In the genomic region with DNA sequence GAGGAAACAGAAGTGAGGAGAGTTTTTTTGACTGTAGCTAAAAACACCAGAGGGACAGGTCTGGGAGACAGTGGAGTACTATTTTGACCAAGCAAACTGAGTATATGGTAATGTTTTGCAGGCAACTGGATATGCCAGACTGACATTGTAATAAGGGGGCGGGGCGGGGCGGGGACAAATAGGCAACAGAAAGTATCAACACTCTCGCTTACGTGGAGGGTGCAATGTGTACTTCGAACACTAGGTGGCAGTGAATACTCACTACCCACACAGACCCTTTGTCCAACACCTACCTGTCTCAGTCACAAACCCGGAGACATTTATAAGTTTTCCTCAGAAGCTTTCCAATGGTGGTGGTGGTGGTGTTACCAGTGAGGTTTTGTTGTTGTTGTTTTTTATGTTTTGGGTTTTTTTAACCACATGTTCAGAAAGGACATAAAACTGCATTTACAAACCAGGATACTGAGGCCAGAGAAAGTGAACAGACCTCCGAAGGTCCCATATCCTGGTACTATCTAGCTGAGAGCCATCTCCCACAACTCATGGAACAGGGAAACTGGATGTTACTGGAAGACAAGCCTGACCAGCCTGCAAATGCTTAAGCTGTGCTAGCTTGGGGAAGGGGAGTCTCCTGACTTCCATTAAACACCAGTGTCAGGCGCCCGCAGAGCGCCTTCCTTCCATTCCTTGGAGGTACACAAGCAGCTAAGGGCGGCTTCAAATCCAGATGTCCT, we compare ENCODE assay signal across 9 mouse cellular contexts.
DNase-seq lines count a peak whose midpoint lies in the region; ATAC-seq and TF ChIP-seq lines count a peak whose summit lies in the region.
"Had no signal": no experiment of that assay in that cellular context is flagged by ENCODE, and none has a peak within 500 bp of the region (broad histone marks: within the 10 kb centered on the region; RNA-seq: fewer than 3 reads in every experiment).

No protein-coding gene starts in this region.

- TF ChIP-seq CTCF in embryonic fibroblast, embryonic 13.5 days (IDR thresholded peaks at IDR 0.05; ENCODE audit: borderline replicate concordance, insufficient read depth, low read length): peak; percentile 57; the same call in 1 of the 2 replicates
- peak; percentile 47; the same call in 1 of the 2 replicates for TF ChIP-seq CTCF in testis, adult 2 months (IDR thresholded peaks at IDR 0.05; ENCODE audit: control insufficient read depth, insufficient read depth, insufficient replicate concordance, low read depth, low read length)

- TF ChIP-seq POLR2A in embryonic fibroblast, embryonic 13.5 days (IDR thresholded peaks at IDR 0.05; ENCODE audit: low read depth, low read length): no peak
- no peak for TF ChIP-seq POLR2A in testis, adult 2 months (IDR thresholded peaks at IDR 0.05; ENCODE audit: control insufficient read depth, low read depth, low read length)

- ATAC-seq in heart, embryonic 14.5 days (ENCODE audit: insufficient number of reproducible peaks, insufficient read depth, low FRiP score, low read depth): no peak
- peak; percentile 76 for ATAC-seq in liver, embryonic 11.5 days (replicated peaks; ENCODE audit: low FRiP score)

- H3K4me2 ChIP-seq in heart, embryonic 14.5 days (ENCODE audit: low read length): peak overlapping the region; percentile 51; the same call in 1 of the 2 replicates
- H3K4me2 ChIP-seq in liver, embryonic 11.5 days: peak overlapping the region; percentile 40

- no peaks in the 10 kb centered on the region for H3K9me3 ChIP-seq in heart, embryonic 14.5 days (ENCODE audit: control insufficient read depth, low read length)
- no peaks in the 10 kb centered on the region for H3K9me3 ChIP-seq in liver, embryonic 11.5 days (ENCODE audit: control insufficient read depth, low read length)

- 0 out of 2 replicates have a peak, but pooled peaks cover 9% of the 10 kb centered on the region for H3K27me3 ChIP-seq in heart, embryonic 14.5 days (ENCODE audit: control insufficient read depth, insufficient read depth, low read length)
- H3K27me3 ChIP-seq in liver, embryonic 11.5 days (replicated peaks; ENCODE audit: control insufficient read depth, insufficient read depth, low read length): no peaks in the 10 kb centered on the region; the same call in 1 of the 2 replicates
- H3K27me3 ChIP-seq in testis, adult 2 months (ENCODE audit: control insufficient read depth, insufficient read depth, low read length): no peaks in the 10 kb centered on the region

- no peak overlapping the region for H3K27ac ChIP-seq in embryonic fibroblast, embryonic 13.5 days (ENCODE audit: insufficient read depth, low read length)
- H3K27ac ChIP-seq in heart, embryonic 14.5 days (replicated peaks in 1 of 2; ENCODE audit: control insufficient read depth in 1 of 2, insufficient read depth in 1 of 2, low read depth in 2 of 2, low read length in 2 of 2): no peak overlapping the region
- H3K27ac ChIP-seq in liver, embryonic 11.5 days (ENCODE audit: low read depth, low read length): no peak overlapping the region
- no peak overlapping the region for H3K27ac ChIP-seq in testis, adult 2 months (ENCODE audit: control insufficient read depth, insufficient read depth, low read depth, low read length)

- no peaks in the 10 kb centered on the region; the same call in 1 of the 2 replicates for H3K4me1 ChIP-seq in embryonic fibroblast, embryonic 13.5 days (ENCODE audit: control insufficient read depth, insufficient read depth, low read length)
- peaks cover 4% of the 10 kb centered on the region in 2 experiments; a peak in 1 of 4 replicates for H3K4me1 ChIP-seq in heart, embryonic 14.5 days (ENCODE audit: control insufficient read depth in 2 of 2, insufficient read depth in 2 of 2, low read length in 2 of 2)
- H3K4me1 ChIP-seq in liver, embryonic 11.5 days (replicated peaks; ENCODE audit: control insufficient read depth, insufficient read depth, low read length): 0 out of 2 replicates have a peak, but pooled peaks cover 2% of the 10 kb centered on the region
- H3K4me1 ChIP-seq in testis, adult 2 months (ENCODE audit: control insufficient read depth, insufficient read depth, low read length): peaks cover 14% of the 10 kb centered on the region

- WGBS in heart, embryonic 14.5 days: 31% methylated on average over 12 of the region's 12 CpGs
- WGBS in liver, embryonic 11.5 days: 33% methylated on average over 12 of the region's 12 CpGs

- no peaks in the 10 kb centered on the region for H3K36me3 ChIP-seq in heart, embryonic 14.5 days (ENCODE audit: control insufficient read depth, insufficient read depth, low read length)
- H3K36me3 ChIP-seq in liver, embryonic 11.5 days (ENCODE audit: control insufficient read depth, insufficient read depth, low read length): no peaks in the 10 kb centered on the region
- no peaks in the 10 kb centered on the region for H3K36me3 ChIP-seq in testis, adult 2 months (ENCODE audit: control insufficient read depth, insufficient read depth, low read length)

- no peak overlapping the region for H3K4me3 ChIP-seq in embryonic fibroblast, embryonic 13.5 days (ENCODE audit: insufficient read depth, low read length)
- no peak overlapping the region for H3K4me3 ChIP-seq in heart, embryonic 14.5 days (ENCODE audit: control insufficient read depth in 1 of 2, insufficient read depth in 1 of 2, low read depth in 1 of 2, low read length in 2 of 2)
- H3K4me3 ChIP-seq in liver, embryonic 11.5 days (ENCODE audit: low read depth, low read length): no peak overlapping the region
- H3K4me3 ChIP-seq in testis, adult 2 months (ENCODE audit: control insufficient read depth, low read depth, low read length): no peak overlapping the region
- H3K4me3 ChIP-seq: erythroblast, embryonic 14.5 days had no signal

- H3K9ac ChIP-seq in heart, embryonic 14.5 days (ENCODE audit: low read length): no peak overlapping the region
- H3K9ac ChIP-seq in liver, embryonic 11.5 days (ENCODE audit: low read depth, low read length): no peak overlapping the region

- DNase-seq in B cell, adult 2 months: peak; percentile 71 to 74
- DNase-seq in adrenal gland, postnatal 36 days: peak; percentile 61 to 68
- peak; percentile 87 for DNase-seq in kidney, postnatal 14 days
- peak; percentile 48 for DNase-seq in liver, embryonic 11.5 days (ENCODE audit: low spot score)
- DNase-seq in neural tube, embryonic 10.5 days (ENCODE audit: extremely low spot score, low spot score): peak; percentile 70
